Mouse (Mus musculus) G1E (cell line): ENCODE measurements around the gene Paxip1.

Source experiments
- CTCF ChIP-seq: IDR thresholded peaks from 2 replicates; pipeline ENCODE4 v1.5.1; 2012; ENCODE audit warnings: low read depth, low read length, inconsistent platforms, mixed read lengths
- TAL1 ChIP-seq: conservative IDR thresholded peaks from 2 replicates; pipeline ENCODE4 v1.6.1; 2012; ENCODE audit warnings: low read depth, low read length, inconsistent platforms, mixed read lengths

GRCm38 (mm10) chr5:27711461-27712192 lies 79.9 kb downstream of the Paxip1 start:
- no peak for TF ChIP-seq CTCF
- no peak for TF ChIP-seq TAL1
